In the genomic region with DNA sequence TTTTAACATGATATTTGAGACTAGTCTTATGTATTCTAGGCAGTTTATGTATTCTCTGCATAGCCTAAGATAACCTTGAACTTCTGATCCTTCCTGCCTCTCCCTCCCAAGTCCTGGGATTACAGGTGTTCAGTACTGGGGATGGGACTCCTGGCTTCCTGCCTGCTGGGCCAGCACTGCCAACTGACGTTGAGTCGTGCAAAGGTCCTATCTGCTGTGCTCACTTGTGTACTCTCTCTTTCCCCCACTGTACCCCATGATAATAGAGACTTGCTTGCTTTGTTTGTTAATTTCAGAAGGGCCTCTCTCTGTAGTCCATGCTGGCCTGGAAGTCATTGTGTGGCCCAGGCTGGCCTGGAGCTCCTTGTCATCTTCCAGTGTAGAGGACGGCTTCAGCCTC, we compare ENCODE assay signal across 20 mouse cellular contexts. TPM values are rescaled to one million over a fixed set of nuclear protein-coding genes. Genes with fewer than 3 reads are reported as not detected.
DNase-seq lines count a peak whose midpoint lies in the region; ATAC-seq and TF ChIP-seq lines count a peak whose summit lies in the region.
"Had no signal": no experiment of that assay in that cellular context is flagged by ENCODE, and none has a peak within 500 bp of the region (broad histone marks: within the 10 kb centered on the region; RNA-seq: fewer than 3 reads in every experiment).

No protein-coding gene starts in this region.

- no peaks in the 10 kb centered on the region for H3K9me3 ChIP-seq in liver, embryonic 12.5 days (replicated peaks)
- no peaks in the 10 kb centered on the region for H3K9me3 ChIP-seq in liver, embryonic 16.5 days (replicated peaks; ENCODE audit: control insufficient read depth, low read length)
- no peaks in the 10 kb centered on the region for H3K9me3 ChIP-seq in stomach, embryonic 15.5 days
- H3K9me3 ChIP-seq: embryonic facial prominence, embryonic 15.5 days; forebrain, embryonic 10.5 days; heart, embryonic 10.5 days; hindbrain, embryonic 13.5 days had no signal

- intact Hi-C loops in gastrocnemius, adult 2 months (cut with DNase I): no loop called here

- H3K36me3 ChIP-seq in liver, embryonic 12.5 days: no peaks in the 10 kb centered on the region
- no peaks in the 10 kb centered on the region for H3K36me3 ChIP-seq in liver, embryonic 16.5 days (ENCODE audit: control insufficient read depth, insufficient read depth)
- no peaks in the 10 kb centered on the region for H3K36me3 ChIP-seq in stomach, embryonic 15.5 days
- H3K36me3 ChIP-seq: embryonic facial prominence, embryonic 15.5 days; forebrain, embryonic 10.5 days; heart, embryonic 10.5 days; hindbrain, embryonic 13.5 days had no signal

- H3K4me2 ChIP-seq in liver, embryonic 12.5 days: no peak overlapping the region
- no peak overlapping the region for H3K4me2 ChIP-seq in liver, embryonic 16.5 days (ENCODE audit: low read depth, low read length)
- H3K4me2 ChIP-seq in stomach, embryonic 15.5 days: no peak overlapping the region
- H3K4me2 ChIP-seq: embryonic facial prominence, embryonic 15.5 days; hindbrain, embryonic 13.5 days had no signal

- peak overlapping the region; percentile 83 for H3K27ac ChIP-seq in liver, embryonic 12.5 days
- H3K27ac ChIP-seq in liver, embryonic 16.5 days (ENCODE audit: low read length): peak overlapping the region; percentile 77
- no peak overlapping the region for H3K27ac ChIP-seq in stomach, embryonic 15.5 days
- no peak overlapping the region for H3K27ac ChIP-seq in gastrocnemius, adult 2 months
- H3K27ac ChIP-seq: embryonic facial prominence, embryonic 15.5 days; forebrain, embryonic 10.5 days; heart, embryonic 10.5 days; hindbrain, embryonic 13.5 days had no signal

- H3K9ac ChIP-seq in liver, embryonic 12.5 days: no peak overlapping the region
- peak overlapping the region; percentile 9; the same call in 1 of the 2 replicates for H3K9ac ChIP-seq in liver, embryonic 16.5 days (ENCODE audit: low read depth, low read length)
- H3K9ac ChIP-seq in stomach, embryonic 15.5 days: no peak overlapping the region
- H3K9ac ChIP-seq: embryonic facial prominence, embryonic 15.5 days; hindbrain, embryonic 13.5 days had no signal

- DNase-seq in liver: peak; percentile 33
- no peak for DNase-seq in gastrocnemius, adult 2 months
- no peak for DNase-seq in adrenal gland, adult 2 months
- DNase-seq in adrenal gland, adult (ENCODE audit: inconsistent age in 2 of 2, low spot score in 1 of 2): no peak
- DNase-seq: adrenal gland, postnatal 25 days; cerebellum, adult 18-20 months; cerebellum, adult 9-11 months; gastrocnemius, postnatal 10 days; heart, adult 18-20 months; heart, postnatal 10 days; heart, postnatal 4 days had no signal

- no peaks in the 10 kb centered on the region for H3K27me3 ChIP-seq in liver, embryonic 12.5 days (replicated peaks)
- H3K27me3 ChIP-seq in liver, embryonic 16.5 days (ENCODE audit: control insufficient read depth, insufficient read depth, low read depth, low read length): no peaks in the 10 kb centered on the region
- H3K27me3 ChIP-seq in stomach, embryonic 15.5 days (replicated peaks): no peaks in the 10 kb centered on the region
- H3K27me3 ChIP-seq: embryonic facial prominence, embryonic 15.5 days; hindbrain, embryonic 13.5 days had no signal

- ATAC-seq in liver, embryonic 12.5 days: peak; percentile 66
- ATAC-seq in liver, embryonic 16.5 days (ENCODE audit: low read depth): peak; percentile 60
- peak; percentile 39; the same call in 1 of the 2 replicates for ATAC-seq in stomach, embryonic 15.5 days (ENCODE audit: insufficient read depth, low FRiP score, low read depth)
- ATAC-seq: forebrain, embryonic 14.5 days had no signal

- WGBS in liver, embryonic 12.5 days (ENCODE audit: insufficient replicate concordance): 32% methylated on average over 3 of the region's 3 CpGs
- 46% methylated on average over 3 of the region's 3 CpGs for WGBS in liver, embryonic 16.5 days (ENCODE audit: insufficient replicate concordance)
- 55% methylated on average over 3 of the region's 3 CpGs for WGBS in stomach, embryonic 15.5 days

- H3K4me1 ChIP-seq in liver, embryonic 12.5 days: peaks cover 45% of the 10 kb centered on the region
- H3K4me1 ChIP-seq in liver, embryonic 16.5 days (ENCODE audit: control insufficient read depth, low read depth, low read length): peaks cover 37% of the 10 kb centered on the region
- H3K4me1 ChIP-seq in stomach, embryonic 15.5 days: no peaks in the 10 kb centered on the region
- H3K4me1 ChIP-seq: embryonic facial prominence, embryonic 15.5 days; forebrain, embryonic 10.5 days; heart, embryonic 10.5 days; hindbrain, embryonic 13.5 days had no signal

- TF ChIP-seq CTCF in gastrocnemius, adult 2 months (IDR thresholded peaks at IDR 0.05): no peak

- H3K4me3 ChIP-seq in liver, embryonic 12.5 days: no peak overlapping the region
- H3K4me3 ChIP-seq in liver, embryonic 16.5 days (ENCODE audit: low read depth, low read length): no peak overlapping the region
- no peak overlapping the region for H3K4me3 ChIP-seq in stomach, embryonic 15.5 days (replicated peaks)
- no peak overlapping the region for H3K4me3 ChIP-seq in gastrocnemius, adult 2 months
- H3K4me3 ChIP-seq: embryonic facial prominence, embryonic 15.5 days; erythroblast, embryonic 14.5 days; forebrain, embryonic 10.5 days; heart, embryonic 10.5 days; hindbrain, embryonic 13.5 days had no signal

RNA-seq across cellular contexts. Expression of a gene that starts 45.7 kb away (rescaled TPM):
- 6.6 and 7.9 TPM in 2 replicates for polyA plus RNA-seq in liver, embryonic 12.5 days (2016; fragmentation: Nextera tagmentation; extraction: Ambion mirVana)
- 6.8 and 6.9 TPM in 2 replicates for polyA plus RNA-seq in liver, embryonic 16.5 days (2015; fragmentation: Nextera tagmentation; extraction: Ambion mirVana)
- 13.5 and 14.3 TPM in 2 replicates for polyA plus RNA-seq in stomach, embryonic 15.5 days (2015; fragmentation: Nextera tagmentation; extraction: Ambion mirVana)
- total RNA-seq in gastrocnemius, adult 2 months (2021): 10 to 100 TPM; 16.2 to 18.5 TPM
- 10 to 100 TPM; 36.7 to 52.6 TPM for total RNA-seq in adrenal gland, adult 2 months (2021)
- 8.1 and 13.4 TPM in 2 replicates for polyA plus RNA-seq in adrenal gland, adult 2 months (2012; rRNA removed)

Comparison
In these comparisons a context has a peak if more than half of its experiments do, and no peak if none do; other contexts are left out.
1. H3K27ac ChIP-seq: peak in liver, embryonic 12.5 days (single experiment) and liver, embryonic 16.5 days (single experiment); none in stomach, embryonic 15.5 days (single experiment) and gastrocnemius, adult 2 months (single experiment).
2. Peak in every context shown above with its lines, with median percentiles within 50 percentile points of each other: ATAC-seq.